Comparison of ENCODE assay signal across 10 mouse cellular contexts in the genomic region with DNA sequence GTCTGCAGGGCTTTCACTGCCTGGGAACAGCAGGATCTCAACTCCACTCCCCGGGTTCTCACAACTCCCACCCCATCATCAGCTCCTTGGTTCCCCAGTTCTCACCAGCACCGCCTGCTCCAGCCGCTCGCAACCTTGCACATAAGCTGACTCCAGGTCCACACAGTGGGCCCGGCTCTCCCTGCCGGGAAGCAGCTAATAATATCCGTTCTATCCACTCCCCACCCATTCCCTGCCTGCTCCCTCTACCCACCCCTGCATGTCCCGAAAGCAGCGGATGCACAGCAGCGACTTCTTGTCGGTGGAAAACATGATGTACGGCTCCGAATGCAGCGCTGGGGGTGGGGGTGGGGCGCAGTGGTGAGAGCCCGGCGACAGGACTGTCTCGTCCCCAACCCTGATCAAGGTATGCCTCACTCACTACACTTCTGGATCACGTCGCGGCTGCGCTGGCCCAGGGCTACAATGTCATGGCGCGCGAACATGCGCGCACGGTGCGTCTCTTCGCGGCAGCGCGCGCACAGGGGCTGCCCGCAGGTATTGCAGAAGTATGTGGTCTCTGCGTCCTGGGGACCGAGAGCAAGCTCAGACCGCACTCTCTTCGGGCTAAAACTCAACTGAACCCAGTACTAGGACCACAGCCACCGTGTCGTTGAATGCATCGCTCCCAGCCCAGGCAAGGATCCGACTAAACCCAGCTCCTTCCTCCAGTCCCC. TPM values are rescaled to one million over a fixed set of nuclear protein-coding genes. Genes with fewer than 3 reads are reported as not detected.
A peak's percentile ranks its signal among the peaks of the same experiment; 100 is the strongest.
DNase-seq lines count a peak whose midpoint lies in the region; ATAC-seq lines count a peak whose summit lies in the region.
"Had no signal": no experiment of that assay in that cellular context is flagged by ENCODE, and none has a peak within 500 bp of the region (broad histone marks: within the 10 kb centered on the region; RNA-seq: fewer than 3 reads in every experiment).

No protein-coding gene starts in this region.

- peak overlapping the region; percentile 48 for H3K4me2 ChIP-seq in kidney, embryonic 14.5 days (replicated peaks; ENCODE audit: low read depth, low read length)
- H3K4me2 ChIP-seq in hindbrain, embryonic 15.5 days = peak overlapping the region; percentile 66
- peak overlapping the region; percentile 61 for H3K4me2 ChIP-seq in midbrain, embryonic 15.5 days

- H3K4me1 ChIP-seq in kidney, embryonic 14.5 days (ENCODE audit: control insufficient read depth, insufficient read depth, low read length) = peaks cover 42% of the 10 kb centered on the region
- peaks cover 36% of the 10 kb centered on the region for H3K4me1 ChIP-seq in hindbrain, embryonic 15.5 days (replicated peaks)
- peaks cover 31% of the 10 kb centered on the region for H3K4me1 ChIP-seq in midbrain, embryonic 15.5 days

- WGBS in kidney, embryonic 14.5 days = 1% methylated on average over 43 of the region's 43 CpGs
- WGBS in hindbrain, embryonic 15.5 days = 1% methylated on average over 43 of the region's 43 CpGs
- under 1% methylated on average over 43 of the region's 43 CpGs for WGBS in midbrain, embryonic 15.5 days

- H3K9ac ChIP-seq in kidney, embryonic 14.5 days (ENCODE audit: low read depth, low read length) = peak overlapping the region; percentile 8; the same call in 1 of the 2 replicates
- H3K9ac ChIP-seq in hindbrain, embryonic 15.5 days = peak overlapping the region; percentile 25; the same call in 1 of the 2 replicates
- peak overlapping the region; percentile 30; the same call in 1 of the 2 replicates for H3K9ac ChIP-seq in midbrain, embryonic 15.5 days

- DNase-seq in kidney, adult 18-20 months = no peak
- no peak for DNase-seq in urinary bladder, postnatal 4 days (ENCODE audit: low spot score in 2 of 2)
- DNase-seq in layer of hippocampus, postnatal 14 days (ENCODE audit: low spot score in 2 of 2) = no peak
- no peak for DNase-seq in lung, postnatal 10 days

- peaks cover 67% of the 10 kb centered on the region for H3K27me3 ChIP-seq in kidney, embryonic 14.5 days (ENCODE audit: control insufficient read depth, insufficient read depth, low read length)
- H3K27me3 ChIP-seq in hindbrain, embryonic 15.5 days = peaks cover 76% of the 10 kb centered on the region
- peaks cover 75% of the 10 kb centered on the region for H3K27me3 ChIP-seq in midbrain, embryonic 15.5 days (replicated peaks)

- no peak overlapping the region for H3K27ac ChIP-seq in kidney, embryonic 14.5 days (ENCODE audit: low read depth, low read length)
- H3K27ac ChIP-seq in hindbrain, embryonic 15.5 days (replicated peaks) = no peak overlapping the region
- H3K27ac ChIP-seq in midbrain, embryonic 15.5 days = no peak overlapping the region
- H3K27ac ChIP-seq: macrophage had no signal

- no peaks in the 10 kb centered on the region for H3K36me3 ChIP-seq in kidney, embryonic 14.5 days (ENCODE audit: control insufficient read depth, insufficient read depth, low read length)
- H3K36me3 ChIP-seq in hindbrain, embryonic 15.5 days = no peaks in the 10 kb centered on the region
- no peaks in the 10 kb centered on the region for H3K36me3 ChIP-seq in midbrain, embryonic 15.5 days (replicated peaks)
- H3K36me3 ChIP-seq: G1E had no signal

- ATAC-seq in kidney, embryonic 14.5 days (ENCODE audit: low FRiP score, low TSS enrichment) = no peak
- peak; percentile 46 for ATAC-seq in common myeloid progenitor, adult 5-6 weeks (replicated peaks; ENCODE audit: low read depth, poor library complexity, severe bottlenecking)
- ATAC-seq in hindbrain, embryonic 15.5 days (ENCODE audit: low FRiP score, low read depth) = no peak
- ATAC-seq in midbrain, embryonic 15.5 days (replicated peaks) = no peak

- H3K4me3 ChIP-seq in kidney, embryonic 14.5 days (ENCODE audit: low read length) = peak overlapping the region; percentile 38
- peak overlapping the region; percentile 40 for H3K4me3 ChIP-seq in hindbrain, embryonic 15.5 days
- H3K4me3 ChIP-seq in midbrain, embryonic 15.5 days = peak overlapping the region; percentile 37

- no peaks in the 10 kb centered on the region for H3K9me3 ChIP-seq in kidney, embryonic 14.5 days (ENCODE audit: control insufficient read depth, low read length)
- no peaks in the 10 kb centered on the region for H3K9me3 ChIP-seq in hindbrain, embryonic 15.5 days
- H3K9me3 ChIP-seq in midbrain, embryonic 15.5 days = no peaks in the 10 kb centered on the region

RNA-seq across cellular contexts. Expression of a gene that starts 3.1 kb away (rescaled TPM):
- polyA plus RNA-seq in kidney, embryonic 14.5 days (2014; fragmentation: Nextera tagmentation; extraction: Ambion mirVana) = 1.1 TPM in 2 replicates
- total RNA-seq in common myeloid progenitor, adult 5-6 weeks (2017) = not detected in 2 replicates
- 8.6 and 8.8 TPM in 2 replicates for polyA plus RNA-seq in hindbrain, embryonic 15.5 days (2015; fragmentation: Nextera tagmentation; extraction: Ambion mirVana)
- polyA plus RNA-seq in midbrain, embryonic 15.5 days (2015; fragmentation: Nextera tagmentation; extraction: Ambion mirVana) = 8.0 and 8.6 TPM in 2 replicates
- 1 to 10 TPM; 2.6 to 6.0 TPM for total RNA-seq in layer of hippocampus, postnatal 14 days (2021)
- polyA plus RNA-seq: G1E, macrophage had no signal

RNA-seq across cellular contexts. Expression of a gene that starts 9.9 kb away (rescaled TPM):
- 475 and 692 TPM in 2 replicates for polyA plus RNA-seq in kidney, embryonic 14.5 days (2014; fragmentation: Nextera tagmentation; extraction: Ambion mirVana)
- 3,442 and 3,905 TPM in 2 replicates for total RNA-seq in common myeloid progenitor, adult 5-6 weeks (2017)
- polyA plus RNA-seq in hindbrain, embryonic 15.5 days (2015; fragmentation: Nextera tagmentation; extraction: Ambion mirVana) = 135 and 176 TPM in 2 replicates
- polyA plus RNA-seq in midbrain, embryonic 15.5 days (2015; fragmentation: Nextera tagmentation; extraction: Ambion mirVana) = 127 and 133 TPM in 2 replicates
- 100 to 1,000 TPM; 227 to 233 TPM for total RNA-seq in layer of hippocampus, postnatal 14 days (2021)

RNA-seq across cellular contexts. Expression of a gene that starts 18.6 kb away (rescaled TPM):
- polyA plus RNA-seq in kidney, embryonic 14.5 days (2014; fragmentation: Nextera tagmentation; extraction: Ambion mirVana) = 14.7 and 28.1 TPM in 2 replicates
- 12.2 and 17.7 TPM in 2 replicates for total RNA-seq in common myeloid progenitor, adult 5-6 weeks (2017)
- polyA plus RNA-seq in hindbrain, embryonic 15.5 days (2015; fragmentation: Nextera tagmentation; extraction: Ambion mirVana) = 18.3 and 22.2 TPM in 2 replicates
- polyA plus RNA-seq in midbrain, embryonic 15.5 days (2015; fragmentation: Nextera tagmentation; extraction: Ambion mirVana) = 20.4 and 24.5 TPM in 2 replicates
- 10 to 100 TPM; 33.8 to 34.6 TPM for total RNA-seq in layer of hippocampus, postnatal 14 days (2021)

RNA-seq across cellular contexts. Expression of a gene that starts 22.8 kb away (rescaled TPM):
- polyA plus RNA-seq in kidney, embryonic 14.5 days (2014; fragmentation: Nextera tagmentation; extraction: Ambion mirVana) = 0.03 and 0.04 TPM in 2 replicates
- total RNA-seq in common myeloid progenitor, adult 5-6 weeks (2017) = under 0.01 and 0.05 TPM in 2 replicates
- polyA plus RNA-seq in hindbrain, embryonic 15.5 days (2015; fragmentation: Nextera tagmentation; extraction: Ambion mirVana) = 57.4 and 61.8 TPM in 2 replicates
- polyA plus RNA-seq in midbrain, embryonic 15.5 days (2015; fragmentation: Nextera tagmentation; extraction: Ambion mirVana) = 57.0 and 65.0 TPM in 2 replicates
- total RNA-seq in layer of hippocampus, postnatal 14 days (2021) = 100 to 1,000 TPM; 140 to 154 TPM

RNA-seq across cellular contexts. Expression of a gene that starts 24.2 kb away (rescaled TPM):
- not detected in 2 replicates for polyA plus RNA-seq in kidney, embryonic 14.5 days (2014; fragmentation: Nextera tagmentation; extraction: Ambion mirVana)
- not detected in 2 replicates for total RNA-seq in common myeloid progenitor, adult 5-6 weeks (2017)
- 0.47 and 3.0 TPM in 2 replicates for polyA plus RNA-seq in hindbrain, embryonic 15.5 days (2015; fragmentation: Nextera tagmentation; extraction: Ambion mirVana)
- 0.67 and 0.69 TPM in 2 replicates for polyA plus RNA-seq in midbrain, embryonic 15.5 days (2015; fragmentation: Nextera tagmentation; extraction: Ambion mirVana)
- total RNA-seq in layer of hippocampus, postnatal 14 days (2021) = not detected
- total RNA-seq: G1E had no signal
- polyA plus RNA-seq: G1E, macrophage had no signal
